Mouse (Mus musculus): ENCODE measurements around the gene Kctd19.

- TF ChIP-seq HCFC1 (IDR thresholded peaks at IDR 0.05; ENCODE audit: borderline replicate concordance, insufficient read depth, low read length) (no peak), ZC3H11A (IDR thresholded peaks at IDR 0.05; ENCODE audit: borderline replicate concordance, low read depth, low read length) (no peak)
Measured at GRCm38 (mm10) chr8:105384070-105384469, 29.2 kb downstream of the Kctd19 start.

Measured in ES-E14 (cell line).